Mouse (Mus musculus) thymus, adult 2 months (tissue): Measurements from ENCODE around the gene Npl.

Experiments
- CTCF ChIP-seq: fragments of 200-500 bp; IDR thresholded peaks from 2 replicates; pipeline ENCODE4 v1.5.1; 2012; ENCODE audit warnings: mild to moderate bottlenecking, control low read depth, low read length, moderate library complexity, borderline replicate concordance; ENCODE audit not compliant: control insufficient read depth, poor library complexity, insufficient read depth; ENCODE audit errors: extremely low read depth
- POLR2A ChIP-seq: fragments of 200-500 bp; IDR thresholded peaks from 2 replicates; pipeline ENCODE4 v1.6.1; 2012; ENCODE audit warnings: mild to moderate bottlenecking, low read length, control low read depth, moderate library complexity; ENCODE audit not compliant: control insufficient read depth, poor library complexity, insufficient read depth; ENCODE audit errors: extremely low read depth

GRCm38 (mm10) chr1:153545196-153545595 is 4.6 kb downstream of the Npl start:
- TF ChIP-seq POLR2A (no peak), CTCF (no peak)
